Mouse (Mus musculus) ES-Bruce4 (cell line): ENCODE measurements around the gene Wdfy1.

ENCODE experiments used
- CTCF ChIP-seq: IDR thresholded peaks from one replicate; pipeline ENCODE4 v1.8.1; 2011; ENCODE audit warnings: low read depth, low read length
- EP300 ChIP-seq: IDR thresholded peaks from 2 replicates; pipeline ENCODE4 v1.6.1; 2011; ENCODE audit warnings: low read depth, low read length; ENCODE audit not compliant: insufficient read depth

DNA sequence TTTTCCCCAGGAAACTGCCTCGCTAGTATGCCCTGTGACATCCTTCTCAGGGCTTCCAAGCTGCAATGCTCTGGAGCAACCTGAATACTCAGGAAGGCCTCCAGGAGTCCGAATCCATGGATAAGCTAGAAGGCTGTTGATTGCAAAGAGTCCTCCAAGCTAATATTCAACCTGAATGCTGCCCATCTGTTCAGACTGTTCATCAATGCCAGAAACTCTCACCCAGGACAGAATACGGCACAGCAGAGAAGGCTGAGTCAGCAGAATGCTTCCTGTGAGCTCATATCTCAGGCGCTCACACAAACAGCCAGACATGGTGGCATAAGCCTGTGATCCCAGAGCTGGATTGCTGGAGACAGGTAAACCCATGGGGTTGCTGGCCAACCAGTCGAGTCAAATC is 62.9 kb downstream of the Wdfy1 start:
- no peak for TF ChIP-seq CTCF
- TF ChIP-seq EP300: no peak
